Mouse (Mus musculus) liver, postnatal 0 days (tissue): ENCODE data around the gene Evi5. TPM values are rescaled to one million over a fixed set of nuclear protein-coding genes. Genes with fewer than 3 reads are reported as not detected.

Source experiments
- ATAC-seq: fragments of 200-750 bp; cut with Nextera tagmentation; 2 replicates; pipeline ENCODE4 v1.8.0; 2017; ENCODE audit warnings: mild to moderate bottlenecking, moderate library complexity
- DNase-seq: peaks from one replicate; pipeline ENCODE4 v3.0.0-alpha.2; 2016
- H3K27ac ChIP-seq: fragments of 300-500 bp; sonication (generic); 2 replicates; pipeline ENCODE4 v1.5.1; 2014; ENCODE audit warnings: antibody characterized with exemption, moderate library complexity, mild to moderate bottlenecking, low read depth
- H3K27me3 ChIP-seq: fragments of 300-500 bp; sonication (generic); 2 replicates; pipeline ENCODE4 v1.6.1; 2014; ENCODE audit warnings: low read length, control low read depth, mixed read lengths; ENCODE audit not compliant: insufficient read depth
- H3K36me3 ChIP-seq: fragments of 300-500 bp; sonication (generic); replicated peaks from 2 replicates; pipeline ENCODE4 v1.6.1; 2014; ENCODE audit warnings: mild to moderate bottlenecking, control low read depth, low read length, moderate library complexity, mixed read lengths; ENCODE audit not compliant: insufficient read depth
- H3K4me1 ChIP-seq: fragments of 300-500 bp; sonication (generic); 2 replicates; pipeline ENCODE4 v1.6.1; 2014; ENCODE audit warnings: antibody characterized with exemption, mild to moderate bottlenecking, control low read depth; ENCODE audit not compliant: insufficient read depth
- H3K4me2 ChIP-seq: fragments of 300-500 bp; sonication (generic); 2 replicates; pipeline ENCODE4 v1.6.1; 2014; ENCODE audit warnings: low read depth, mild to moderate bottlenecking, low read length, moderate library complexity, mixed read lengths
- H3K4me3 ChIP-seq: fragments of 300-500 bp; sonication (generic); 2 replicates; pipeline ENCODE4 v1.5.1; 2014; ENCODE audit warnings: low read depth, low read length
- H3K9ac ChIP-seq: fragments of 300-500 bp; sonication (generic); replicated peaks from 2 replicates; pipeline ENCODE4 v1.6.1; 2014; ENCODE audit warnings: mild to moderate bottlenecking, moderate library complexity
- H3K9me3 ChIP-seq: fragments of 300-500 bp; sonication (generic); 2 replicates; pipeline ENCODE4 v1.6.1; 2016; ENCODE audit warnings: mild to moderate bottlenecking, control low read depth, low read length, mixed read lengths
- CTCF ChIP-seq: sonication (generic); IDR thresholded peaks from 2 replicates; pipeline ENCODE4 v1.5.1; 2016; ENCODE audit warnings: antibody characterized with exemption, low read depth
- EP300 ChIP-seq: IDR thresholded peaks from 2 replicates; pipeline ENCODE4 v1.6.1; 2016; ENCODE audit warnings: antibody characterized with exemption, low read depth, mild to moderate bottlenecking
- WGBS: fragments of 180-500 bp; shearing (Covaris S2); extraction: QIAGEN DNeasy Blood & Tissue Kit; methylation state at CpG from one replicate; pipeline ENCODE4 v1.1.7; 2014; ENCODE audit not compliant: insufficient replicate concordance; 5-methylcytosine and 5-hydroxymethylcytosine counted together
- polyA plus RNA-seq: library from polyadenylated mRNA; unstranded; fragments of >200 nt; fragmentation: Nextera tagmentation; extraction: Ambion mirVana; gene quantifications from 2 replicates; pipeline ENCODE4 v1.2.1, GENCODE M21; 2015

Evi5 gene
- polyA plus RNA-seq, 1 experiment from 2014 or later = 68.4 TPM

- no peaks in the 10 kb centered on the region for H3K9me3 ChIP-seq
- no peak overlapping the region for H3K9ac ChIP-seq
- H3K4me1 ChIP-seq = peaks cover 17% of the 10 kb centered on the region; the same call in 1 of the 2 replicates
- peak; percentile 78 for ATAC-seq
- no peak overlapping the region for H3K4me3 ChIP-seq
- no peaks in the 10 kb centered on the region for H3K27me3 ChIP-seq
- peaks cover 9% of the 10 kb centered on the region; the same call in 1 of the 2 replicates for H3K36me3 ChIP-seq
- H3K4me2 ChIP-seq = peak overlapping the region; percentile 54
- peak overlapping the region; percentile 87 for H3K27ac ChIP-seq
- TF ChIP-seq CTCF (no peak), EP300 (no peak)
- no peak for DNase-seq
Measured at GRCm38 (mm10) chr5:107875261-107875611, 329 bp upstream of the Evi5 start.

- 44% methylated on average over 7 of the region's 7 CpGs for whole genome bisulfite sequencing
- H3K4me2 ChIP-seq = peak overlapping the region; percentile 54
Measured at GRCm38 (mm10) chr5:107873886-107874302, 1.0 kb downstream of the Evi5 start.

DNA sequence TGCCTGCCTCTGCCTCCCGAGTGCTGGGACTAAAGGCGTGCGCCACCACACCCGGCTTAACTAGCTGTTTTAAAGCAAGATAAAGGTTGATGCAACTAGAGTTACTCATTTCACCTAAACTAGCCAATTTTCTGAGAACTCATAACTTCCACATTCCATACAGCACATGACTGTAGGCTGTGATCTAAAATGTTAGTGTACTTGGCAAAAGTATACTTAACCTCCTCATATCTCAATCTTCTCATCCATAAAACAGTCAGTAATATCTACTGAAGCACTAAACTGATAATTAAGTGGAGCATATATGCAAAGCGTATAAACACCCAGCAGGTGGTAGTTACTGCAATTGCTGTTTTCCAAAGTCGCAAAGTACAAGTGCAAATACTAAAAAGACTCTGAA lies 1.6 kb downstream of the Evi5 start:
- 68% methylated on average over 6 of the region's 6 CpGs for WGBS
- peak overlapping the region; percentile 59 for H3K4me3 ChIP-seq

More at GRCm38 (mm10) chr5:107873886-107874302, 1.0 kb downstream of the Evi5 start:
- ATAC-seq (peak; percentile 43), DNase-seq (peak; percentile 51)
- no peaks in the 10 kb centered on the region for H3K27me3 ChIP-seq
- H3K4me1 ChIP-seq = peaks cover 16% of the 10 kb centered on the region; the same call in 1 of the 2 replicates
- H3K9me3 ChIP-seq = no peaks in the 10 kb centered on the region
- TF ChIP-seq EP300 (peak; percentile 92), CTCF (no peak)
- H3K36me3 ChIP-seq = peaks cover 9% of the 10 kb centered on the region; the same call in 1 of the 2 replicates
- H3K4me3 ChIP-seq = peak overlapping the region; percentile 59
- peak overlapping the region; percentile 66 for H3K9ac ChIP-seq
- H3K27ac ChIP-seq = peak overlapping the region; percentile 87

GRCm38 (mm10) chr5:107869701-107870100 lies 5.2 kb downstream of the Evi5 start:
- no peak for ATAC-seq
- H3K4me2 ChIP-seq = peak overlapping the region; percentile 95
- no peak overlapping the region for H3K27ac ChIP-seq
- 33% methylated on average over 2 of the region's 2 CpGs for WGBS
- H3K9ac ChIP-seq = no peak overlapping the region
- no peaks in the 10 kb centered on the region for H3K27me3 ChIP-seq
- H3K4me1 ChIP-seq = peaks cover 38% of the 10 kb centered on the region
- DNase-seq = no peak
- no peaks in the 10 kb centered on the region for H3K9me3 ChIP-seq
- TF ChIP-seq CTCF (no peak), EP300 (no peak)
- peaks cover 9% of the 10 kb centered on the region; the same call in 1 of the 2 replicates for H3K36me3 ChIP-seq
- H3K4me3 ChIP-seq = peak overlapping the region; percentile 83

More for the DNA sequence above, 1.6 kb downstream of the Evi5 start:
- H3K27ac ChIP-seq = peak overlapping the region; percentile 87
- peaks cover 15% of the 10 kb centered on the region; the same call in 1 of the 2 replicates for H3K4me1 ChIP-seq
- H3K36me3 ChIP-seq = peaks cover 9% of the 10 kb centered on the region; the same call in 1 of the 2 replicates
- H3K4me2 ChIP-seq = peak overlapping the region; percentile 54
- no peaks in the 10 kb centered on the region for H3K9me3 ChIP-seq
- DNase-seq (no peak), ATAC-seq (no peak)
- TF ChIP-seq CTCF (no peak), EP300 (no peak)
- no peaks in the 10 kb centered on the region for H3K27me3 ChIP-seq
- peak overlapping the region; percentile 66 for H3K9ac ChIP-seq

DNA sequence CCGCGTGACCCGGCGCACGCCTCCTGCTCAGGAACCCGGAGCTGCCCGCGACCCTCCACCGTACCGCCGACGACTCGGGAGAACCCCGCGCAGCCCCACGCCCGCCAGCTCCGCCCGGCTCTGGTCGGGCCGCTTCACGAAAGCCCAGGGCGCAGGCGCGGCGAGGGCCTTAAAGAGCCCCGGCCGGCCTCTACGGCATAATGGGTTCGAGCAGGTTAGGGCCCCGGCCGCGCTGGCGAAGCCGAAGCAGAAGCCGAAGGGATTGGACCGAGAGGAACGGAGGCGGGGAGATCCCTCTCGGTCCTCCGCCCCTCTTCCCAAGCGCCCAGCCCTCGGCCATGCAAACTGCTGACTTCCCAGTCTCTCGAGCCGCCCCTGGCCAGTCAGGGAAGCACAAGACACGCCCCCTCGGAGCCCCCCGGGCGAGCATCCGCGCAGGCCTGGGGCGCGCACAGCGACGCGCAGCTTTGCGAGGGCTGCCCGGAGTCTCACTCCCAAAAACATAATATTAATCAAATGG lies 5.9 kb downstream of the Evi5 start:
- Histone ChIP-seq H3K36me3 (peaks cover 9% of the 10 kb centered on the region; the same call in 1 of the 2 replicates), H3K4me1 (peaks cover 45% of the 10 kb centered on the region), H3K4me3 (peak overlapping the region; percentile 83), H3K27ac (peak overlapping the region; percentile 95), H3K9me3 (no peaks in the 10 kb centered on the region), H3K9ac (peak overlapping the region; percentile 88), H3K27me3 (no peaks in the 10 kb centered on the region), H3K4me2 (peak overlapping the region; percentile 95)
- TF ChIP-seq EP300 (no peak), CTCF (no peak)
- DNase-seq (peak; percentile 89), ATAC-seq (peak; percentile 91)
- under 1% methylated on average over 57 of the region's 58 CpGs for WGBS

GRCm38 (mm10) chr5:107867970-107868904 lies 6.7 kb downstream of the Evi5 start:
- DNase-seq (peak; percentile 77), ATAC-seq (peak; percentile 62)
- peak overlapping the region; percentile 88 for H3K9ac ChIP-seq
- H3K4me3 ChIP-seq = peak overlapping the region; percentile 83
- peaks cover 9% of the 10 kb centered on the region; the same call in 1 of the 2 replicates for H3K36me3 ChIP-seq
- H3K27ac ChIP-seq = peak overlapping the region; percentile 95
- TF ChIP-seq CTCF = no peak
- TF ChIP-seq EP300 = no peak
- H3K27me3 ChIP-seq = no peaks in the 10 kb centered on the region
- under 1% methylated on average over 51 of the region's 82 CpGs for WGBS
- no peaks in the 10 kb centered on the region for H3K9me3 ChIP-seq
- H3K4me2 ChIP-seq = peak overlapping the region; percentile 95
- peaks cover 46% of the 10 kb centered on the region for H3K4me1 ChIP-seq
